Mouse (Mus musculus) inflammation-experienced regulatory T-cells, adult 16 weeks (primary cell): ENCODE results near the gene Cd70. TPM values are rescaled to one million over a fixed set of nuclear protein-coding genes. Genes with fewer than 3 reads are reported as not detected.

ENCODE experiments used
- polyA plus RNA-seq: library from polyadenylated mRNA; unstranded; fragments of 100-300 nt; shearing (Covaris generic); gene quantifications from one replicate; pipeline ENCODE4 v1.2.1, GENCODE M21; 2017

Gene Cd70
- polyA plus RNA-seq = 0.35 TPM

DNA sequence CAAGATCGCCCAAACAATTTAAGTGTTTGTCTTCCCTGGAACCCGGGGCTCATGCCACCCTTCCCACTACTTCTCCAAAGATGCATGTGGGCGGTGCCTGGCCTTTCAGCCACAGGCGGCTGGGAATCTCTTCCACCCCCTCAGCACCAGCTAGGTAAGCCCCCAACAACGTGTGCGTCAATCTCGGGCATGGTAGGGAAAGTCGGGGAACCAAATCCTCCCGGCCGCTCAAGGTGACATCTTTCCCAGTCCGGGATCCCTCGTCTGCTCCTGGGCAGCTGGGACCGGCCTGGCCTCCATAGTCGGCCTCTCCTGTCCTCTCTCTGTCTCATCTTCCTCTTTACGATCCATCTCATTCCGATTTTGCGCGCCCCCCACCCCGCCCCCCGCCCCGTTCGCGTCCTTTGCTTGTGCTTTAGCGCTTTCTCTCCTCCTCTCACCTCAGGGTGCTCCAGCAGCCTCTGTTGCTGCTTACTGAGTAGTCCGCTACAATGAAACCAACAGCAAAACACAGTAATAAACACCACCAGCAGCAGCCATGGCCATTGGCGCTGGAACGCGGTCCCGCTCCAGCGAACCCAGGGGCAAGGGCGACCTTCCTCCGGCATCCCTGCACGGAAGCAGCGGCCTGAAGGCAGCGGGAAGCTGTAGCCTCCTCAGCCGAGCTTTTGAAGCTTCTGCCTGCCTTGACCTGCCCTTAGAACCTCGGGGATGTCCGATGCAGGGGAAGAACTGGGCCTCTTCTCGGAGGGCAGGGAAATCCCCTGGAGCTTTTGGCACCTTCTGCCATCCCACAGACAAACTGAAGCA lies at the start of gene Cd70:
TSS of gene Cd70 (minus strand) at position 784 of the 810 bp plus-strand sequence.

DNA sequence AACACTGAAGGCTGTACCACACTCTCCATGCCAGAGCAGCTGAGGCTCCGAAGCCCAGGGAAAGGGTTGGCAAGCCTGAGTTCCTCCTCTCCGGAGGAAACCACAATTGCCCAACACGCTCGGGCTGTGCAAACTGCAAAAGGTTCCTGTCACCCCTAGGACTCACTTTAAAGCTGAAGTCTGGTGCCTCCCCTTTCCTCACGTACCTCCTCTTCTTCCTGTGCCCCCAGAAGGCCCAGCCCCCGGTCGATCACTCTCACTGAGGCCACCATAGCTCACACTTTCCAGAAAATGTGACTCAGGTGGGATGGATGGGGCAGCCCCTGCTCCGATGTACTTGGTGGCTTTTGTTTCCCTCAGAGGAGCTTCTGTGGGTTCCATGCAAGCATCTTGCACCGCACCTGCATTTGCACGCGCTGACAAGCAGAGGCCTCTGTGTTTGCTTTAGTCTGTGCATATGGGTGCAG lies 44.5 kb upstream of the Cd70 start, which contains the start of gene Tnfsf14:
TSS of gene Tnfsf14 (minus strand) at position 137 of the 467 bp plus-strand sequence.

DNA sequence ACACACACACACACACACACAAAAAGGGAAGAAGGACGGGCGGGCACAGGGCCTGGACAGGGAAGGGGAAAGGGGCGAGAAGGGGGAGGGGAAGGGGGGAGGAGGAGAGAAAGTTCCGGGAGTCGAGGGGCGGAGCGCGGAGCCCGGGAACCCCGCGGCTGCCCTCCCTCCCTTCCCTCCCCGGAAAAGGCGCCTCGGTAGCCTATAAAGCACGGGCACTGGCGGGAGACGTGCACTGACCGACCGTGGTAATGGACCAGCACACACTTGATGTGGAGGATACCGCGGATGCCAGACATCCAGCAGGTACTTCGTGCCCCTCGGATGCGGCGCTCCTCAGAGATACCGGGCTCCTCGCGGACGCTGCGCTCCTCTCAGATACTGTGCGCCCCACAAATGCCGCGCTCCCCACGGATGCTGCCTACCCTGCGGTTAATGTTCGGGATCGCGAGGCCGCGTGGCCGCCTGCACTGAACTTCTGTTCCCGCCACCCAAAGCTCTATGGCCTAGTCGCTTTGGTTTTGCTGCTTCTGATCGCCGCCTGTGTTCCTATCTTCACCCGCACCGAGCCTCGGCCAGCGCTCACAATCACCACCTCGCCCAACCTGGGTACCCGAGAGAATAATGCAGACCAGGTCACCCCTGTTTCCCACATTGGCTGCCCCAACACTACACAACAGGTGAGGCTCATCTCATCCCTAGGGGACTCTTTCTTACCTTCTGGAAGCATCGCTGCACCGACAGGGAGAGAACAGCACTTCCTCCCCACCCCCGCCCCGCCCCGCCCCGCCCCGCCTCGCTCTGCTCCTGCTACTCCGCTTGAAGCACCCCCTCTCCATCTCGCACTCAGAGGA lies 44.2 kb downstream of the Cd70 start, which contains the start of gene Tnfsf9:
TSS of gene Tnfsf9 (plus strand) at position 145 of the 854 bp plus-strand sequence.

Other genes with a start within 250 kb of the Cd70 start
- gene Mllt1, start 214.4 kb downstream of the Cd70 start, polyA plus RNA-seq = 4.8 TPM
- gene Acer1, start 167.7 kb downstream of the Cd70 start, polyA plus RNA-seq = not detected
- 94.9 TPM for gene Clpp, start 159.5 kb downstream of the Cd70 start, polyA plus RNA-seq
- gene Alkbh7, start 152.4 kb downstream of the Cd70 start, polyA plus RNA-seq = 37.9 TPM
- gene Pspn, start 149.8 kb downstream of the Cd70 start, polyA plus RNA-seq = 1.8 TPM
- 93.0 TPM for gene Gtf2f1, start 138.5 kb downstream of the Cd70 start, polyA plus RNA-seq
- gene Gm17949, start 138.3 kb downstream of the Cd70 start, polyA plus RNA-seq = 0.93 TPM
- 7.8 TPM for gene Khsrp, start 118.3 kb downstream of the Cd70 start, polyA plus RNA-seq
- not detected for gene Slc25a41, start 108.1 kb downstream of the Cd70 start, polyA plus RNA-seq
- gene Crb3, start 90.7 kb downstream of the Cd70 start, polyA plus RNA-seq = 3.1 TPM
- 3.8 TPM for gene Slc25a23, start 89.9 kb downstream of the Cd70 start, polyA plus RNA-seq
- 327 TPM for gene Dennd1c, start 71.3 kb downstream of the Cd70 start, polyA plus RNA-seq
- gene Tubb4a, start 62.0 kb downstream of the Cd70 start, polyA plus RNA-seq = 2.0 TPM
- gene Tnfsf9, start 44.5 kb downstream of the Cd70 start, polyA plus RNA-seq = 10.2 TPM
- gene Tnfsf14, start 44.4 kb upstream of the Cd70 start, polyA plus RNA-seq = 11.9 TPM
- gene C3, start 78.4 kb upstream of the Cd70 start, polyA plus RNA-seq = 3.4 TPM
- gene Gpr108, start 98.7 kb upstream of the Cd70 start, polyA plus RNA-seq = 103 TPM
- 8.6 TPM for gene Trip10, start 99.7 kb upstream of the Cd70 start, polyA plus RNA-seq
- gene Vav1, start 129.3 kb upstream of the Cd70 start, polyA plus RNA-seq = 253 TPM
- gene Adgre1, start 208.9 kb upstream of the Cd70 start, polyA plus RNA-seq = 5.2 TPM